Mouse (Mus musculus) forebrain, postnatal 0 days (tissue): Measurements from ENCODE around the gene Tead3. TPM values are rescaled to one million over a fixed set of nuclear protein-coding genes. Genes with fewer than 3 reads are reported as not detected.

ENCODE experiments used
- ATAC-seq: fragments of 200-750 bp; cut with Nextera tagmentation; 2 replicates; pipeline ENCODE4 v1.8.0; 2017; ENCODE audit warnings: mild to moderate bottlenecking, moderate library complexity
- DNase-seq: peaks from one replicate; pipeline ENCODE4 v3.0.0-alpha.2; 2015
- H3K27ac ChIP-seq: fragments of 300-500 bp; sonication (generic); 2 replicates; pipeline ENCODE4 v1.5.1; 2014; ENCODE audit warnings: low read depth, mild to moderate bottlenecking, antibody characterized with exemption, low read length, moderate library complexity, mixed read lengths
- H3K27me3 ChIP-seq: fragments of 300-500 bp; sonication (generic); 2 replicates; pipeline ENCODE4 v1.6.1; 2014; ENCODE audit warnings: mild to moderate bottlenecking, low read length, mixed read lengths; ENCODE audit not compliant: insufficient read depth
- H3K36me3 ChIP-seq: fragments of 300-500 bp; sonication (generic); 2 replicates; pipeline ENCODE4 v1.6.1; 2014; ENCODE audit warnings: mild to moderate bottlenecking, moderate library complexity; ENCODE audit not compliant: insufficient read depth
- H3K4me1 ChIP-seq: fragments of 300-500 bp; sonication (generic); 2 replicates; pipeline ENCODE4 v1.6.1; 2014; ENCODE audit warnings: antibody characterized with exemption; ENCODE audit not compliant: insufficient read depth
- H3K4me2 ChIP-seq: fragments of 300-500 bp; sonication (generic); 2 replicates; pipeline ENCODE4 v1.6.1; 2014; ENCODE audit warnings: low read depth, mild to moderate bottlenecking, moderate library complexity
- H3K4me3 ChIP-seq: fragments of 300-500 bp; sonication (generic); 2 replicates; pipeline ENCODE4 v1.5.1; 2014; ENCODE audit warnings: low read depth, low read length, mixed read lengths
- H3K9ac ChIP-seq: fragments of 300-500 bp; sonication (generic); 2 replicates; pipeline ENCODE4 v1.6.1; 2014; ENCODE audit warnings: mild to moderate bottlenecking
- H3K9me3 ChIP-seq: fragments of 300-500 bp; sonication (generic); 2 replicates; pipeline ENCODE4 v1.6.1; 2016; ENCODE audit warnings: low read length
- CTCF ChIP-seq: sonication (generic); IDR thresholded peaks from 2 replicates; pipeline ENCODE4 v1.5.1; 2016; ENCODE audit warnings: antibody characterized with exemption, control low read depth, low read depth
- WGBS: fragments of 180-500 bp; shearing (Covaris S2); extraction: QIAGEN DNeasy Blood & Tissue Kit; methylation state at CpG from one replicate; pipeline ENCODE4 v1.1.7; 2014; 5-methylcytosine and 5-hydroxymethylcytosine counted together
- polyA plus RNA-seq: library from polyadenylated mRNA; unstranded; fragments of >200 nt; fragmentation: Nextera tagmentation; extraction: Ambion mirVana; gene quantifications from 2 replicates; pipeline ENCODE4 v1.2.1, GENCODE M21; 2015
- total RNA-seq: library from RNA; depleted of rRNA; stranded (reverse); fragments of >200 nt; gene quantifications from 2 replicates; pipeline ENCODE4 v1.2.3, GENCODE M21; 2014

The Tead3 gene
- total and polyA plus RNA-seq, 2 experiments from 2014 or later: 1.4 to 4.5 TPM

DNA sequence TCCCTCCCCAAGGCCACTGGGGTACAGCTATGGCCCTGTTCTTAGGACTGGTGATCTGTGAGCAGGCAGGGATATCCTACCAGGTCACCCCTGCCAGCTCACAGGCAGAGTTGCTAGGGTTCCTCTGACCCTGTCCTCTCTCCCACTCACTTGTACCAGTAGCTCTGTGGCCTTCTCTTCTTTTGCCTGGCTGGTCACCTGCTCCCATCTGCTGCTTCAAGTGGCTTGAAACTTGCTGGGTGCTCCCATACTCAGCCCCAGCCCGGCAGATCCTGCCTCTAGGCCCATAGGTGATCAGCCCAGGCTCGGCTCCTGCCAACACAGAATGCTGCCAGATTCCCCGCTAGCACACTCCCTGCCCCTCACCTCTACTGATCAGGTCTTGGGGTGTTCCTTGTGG lies 49.8 kb downstream of the Tead3 start:
- WGBS: 54% methylated on average over 3 of the region's 3 CpGs
- DNase-seq (no peak), ATAC-seq (no peak)
- Histone ChIP-seq H3K36me3 (no peaks in the 10 kb centered on the region), H3K9me3 (no peaks in the 10 kb centered on the region), H3K4me2 (no peak overlapping the region), H3K4me1 (no peaks in the 10 kb centered on the region), H3K27me3 (no peaks in the 10 kb centered on the region), H3K27ac (no peak overlapping the region), H3K4me3 (no peak overlapping the region), H3K9ac (no peak overlapping the region)
- no peak for TF ChIP-seq CTCF

DNA sequence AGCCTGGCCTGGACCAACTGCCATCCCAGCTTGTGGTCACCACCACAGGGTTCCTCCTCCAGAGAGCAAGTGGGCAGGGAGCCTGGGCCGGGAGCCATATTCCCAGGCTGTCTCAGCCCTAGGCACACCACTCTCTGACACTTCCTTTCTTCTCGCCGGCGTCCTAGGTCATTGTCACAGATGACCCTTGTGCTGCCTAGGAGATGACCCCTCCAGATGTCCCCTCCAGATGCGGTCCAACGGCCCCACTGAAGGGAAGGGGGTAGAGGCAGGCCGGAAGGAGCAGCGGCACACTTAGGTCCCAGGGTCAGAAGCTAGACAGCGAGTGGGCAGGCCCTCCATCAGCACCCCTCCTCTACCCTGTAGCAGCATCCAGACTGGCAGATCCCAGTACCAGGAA lies 50.3 kb downstream of the Tead3 start:
- Histone ChIP-seq H3K27me3 (no peaks in the 10 kb centered on the region), H3K36me3 (no peaks in the 10 kb centered on the region), H3K9ac (no peak overlapping the region), H3K4me1 (no peaks in the 10 kb centered on the region), H3K9me3 (no peaks in the 10 kb centered on the region), H3K27ac (no peak overlapping the region), H3K4me3 (no peak overlapping the region), H3K4me2 (no peak overlapping the region)
- DNase-seq: no peak
- TF ChIP-seq CTCF: no peak
- no peak for ATAC-seq
- WGBS: 66% methylated on average over 9 of the region's 9 CpGs

- ATAC-seq (no peak; the same call in 1 of the 2 replicates), DNase-seq (no peak)
- no peaks in the 10 kb centered on the region for H3K36me3 ChIP-seq
- no peaks in the 10 kb centered on the region for H3K4me1 ChIP-seq
- H3K4me3 ChIP-seq: no peak overlapping the region
- H3K27ac ChIP-seq: no peak overlapping the region
- H3K9me3 ChIP-seq: no peaks in the 10 kb centered on the region
- H3K9ac ChIP-seq: no peak overlapping the region
- H3K4me2 ChIP-seq: no peak overlapping the region
- no peaks in the 10 kb centered on the region for H3K27me3 ChIP-seq
- TF ChIP-seq CTCF: no peak
- WGBS: 72% methylated on average over 11 of the region's 11 CpGs
These were observed 50.8 kb downstream of the Tead3 start for GRCm38 (mm10) chr17:28299669-28300320.

DNA sequence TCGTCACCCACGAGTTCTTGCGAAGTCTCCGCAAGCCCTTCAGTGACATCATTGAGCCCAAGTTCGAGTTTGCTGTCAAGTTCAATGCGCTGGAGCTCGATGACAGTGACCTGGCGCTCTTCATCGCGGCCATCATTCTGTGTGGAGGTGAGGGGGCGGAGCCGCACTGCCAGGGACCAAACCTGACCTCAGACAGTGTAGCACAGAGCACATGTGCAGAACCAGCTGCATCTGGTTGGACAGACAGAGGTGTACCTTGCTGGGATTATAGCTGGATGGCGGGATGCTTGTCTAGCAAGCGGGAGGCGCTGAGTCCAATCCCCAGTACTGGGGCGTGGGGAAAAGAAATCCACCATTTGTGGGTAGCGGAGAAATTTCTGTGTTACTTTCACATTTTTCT lies 51.7 kb downstream of the Tead3 start:
- H3K27me3 ChIP-seq: no peaks in the 10 kb centered on the region
- no peak overlapping the region for H3K9ac ChIP-seq
- WGBS: 94% methylated on average over 17 of the region's 17 CpGs
- no peaks in the 10 kb centered on the region for H3K36me3 ChIP-seq
- no peak for ATAC-seq
- no peak overlapping the region for H3K4me2 ChIP-seq
- no peak overlapping the region for H3K4me3 ChIP-seq
- H3K27ac ChIP-seq: no peak overlapping the region
- H3K4me1 ChIP-seq: no peaks in the 10 kb centered on the region
- no peak for DNase-seq
- no peaks in the 10 kb centered on the region for H3K9me3 ChIP-seq
- TF ChIP-seq CTCF: no peak

- no peak overlapping the region for H3K4me3 ChIP-seq
- H3K36me3 ChIP-seq: no peaks in the 10 kb centered on the region
- no peaks in the 10 kb centered on the region for H3K27me3 ChIP-seq
- H3K4me1 ChIP-seq: no peaks in the 10 kb centered on the region
- ATAC-seq: no peak; the same call in 1 of the 2 replicates
- TF ChIP-seq CTCF: no peak
- H3K27ac ChIP-seq: no peak overlapping the region
- H3K9ac ChIP-seq: no peak overlapping the region
- 71% methylated on average over 17 of the region's 17 CpGs for WGBS
- H3K4me2 ChIP-seq: no peak overlapping the region
- DNase-seq: no peak
- H3K9me3 ChIP-seq: no peaks in the 10 kb centered on the region
These were observed 55.9 kb downstream of the Tead3 start for GRCm38 (mm10) chr17:28294449-28295333.

DNA sequence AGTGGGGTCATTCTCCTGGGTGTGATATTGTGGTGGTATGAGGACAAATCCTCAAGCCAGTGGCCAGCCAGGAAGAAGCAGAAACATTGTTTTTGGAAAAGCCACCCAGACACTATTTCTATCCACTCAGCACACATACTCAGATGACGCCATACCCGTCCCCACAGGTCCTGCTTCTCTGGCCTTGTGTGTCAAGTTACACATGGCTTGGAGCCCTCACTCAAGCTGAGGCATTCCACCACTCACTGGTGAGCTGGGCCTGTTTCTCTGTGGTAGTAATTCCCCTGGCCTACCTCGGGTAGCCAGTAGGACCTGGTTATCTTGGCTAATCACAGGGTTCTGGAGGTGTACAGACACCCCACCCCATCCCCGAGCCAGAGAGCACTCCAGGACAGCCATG lies 56.9 kb downstream of the Tead3 start:
- no peak overlapping the region for H3K4me3 ChIP-seq
- no peak for DNase-seq
- WGBS: 84% methylated on average over 4 of the region's 4 CpGs
- no peaks in the 10 kb centered on the region for H3K36me3 ChIP-seq
- H3K9me3 ChIP-seq: no peaks in the 10 kb centered on the region
- H3K4me2 ChIP-seq: no peak overlapping the region
- no peak for ATAC-seq
- H3K9ac ChIP-seq: no peak overlapping the region
- no peak overlapping the region for H3K27ac ChIP-seq
- no peaks in the 10 kb centered on the region for H3K4me1 ChIP-seq
- no peak for TF ChIP-seq CTCF
- H3K27me3 ChIP-seq: no peaks in the 10 kb centered on the region

GRCm38 (mm10) chr17:28291346-28291745 lies 59.3 kb downstream of the Tead3 start:
- Histone ChIP-seq H3K9ac (no peak overlapping the region), H3K4me1 (no peaks in the 10 kb centered on the region), H3K9me3 (no peaks in the 10 kb centered on the region), H3K27me3 (no peaks in the 10 kb centered on the region), H3K4me2 (no peak overlapping the region), H3K27ac (no peak overlapping the region), H3K4me3 (no peak overlapping the region), H3K36me3 (no peaks in the 10 kb centered on the region)
- TF ChIP-seq CTCF: no peak
- ATAC-seq (no peak), DNase-seq (no peak)
- 83% methylated on average over 7 of the region's 7 CpGs for WGBS
